Mouse (Mus musculus) liver, postnatal 0 days (tissue): ENCODE measurements around the gene Trpm8. TPM values are rescaled to one million over a fixed set of nuclear protein-coding genes. Genes with fewer than 3 reads are reported as not detected.

ENCODE experiments used
- ATAC-seq: fragments of 200-750 bp; cut with Nextera tagmentation; 2 replicates; pipeline ENCODE4 v1.8.0; 2017; ENCODE audit warnings: mild to moderate bottlenecking, moderate library complexity
- DNase-seq: peaks from one replicate; pipeline ENCODE4 v3.0.0-alpha.2; 2016
- H3K27ac ChIP-seq: fragments of 300-500 bp; sonication (generic); 2 replicates; pipeline ENCODE4 v1.5.1; 2014; ENCODE audit warnings: antibody characterized with exemption, moderate library complexity, mild to moderate bottlenecking, low read depth
- H3K27me3 ChIP-seq: fragments of 300-500 bp; sonication (generic); 2 replicates; pipeline ENCODE4 v1.6.1; 2014; ENCODE audit warnings: low read length, control low read depth, mixed read lengths; ENCODE audit not compliant: insufficient read depth
- H3K36me3 ChIP-seq: fragments of 300-500 bp; sonication (generic); replicated peaks from 2 replicates; pipeline ENCODE4 v1.6.1; 2014; ENCODE audit warnings: mild to moderate bottlenecking, control low read depth, low read length, moderate library complexity, mixed read lengths; ENCODE audit not compliant: insufficient read depth
- H3K4me1 ChIP-seq: fragments of 300-500 bp; sonication (generic); 2 replicates; pipeline ENCODE4 v1.6.1; 2014; ENCODE audit warnings: antibody characterized with exemption, mild to moderate bottlenecking, control low read depth; ENCODE audit not compliant: insufficient read depth
- H3K4me2 ChIP-seq: fragments of 300-500 bp; sonication (generic); 2 replicates; pipeline ENCODE4 v1.6.1; 2014; ENCODE audit warnings: low read depth, mild to moderate bottlenecking, low read length, moderate library complexity, mixed read lengths
- H3K4me3 ChIP-seq: fragments of 300-500 bp; sonication (generic); 2 replicates; pipeline ENCODE4 v1.5.1; 2014; ENCODE audit warnings: low read depth, low read length
- H3K9ac ChIP-seq: fragments of 300-500 bp; sonication (generic); replicated peaks from 2 replicates; pipeline ENCODE4 v1.6.1; 2014; ENCODE audit warnings: mild to moderate bottlenecking, moderate library complexity
- H3K9me3 ChIP-seq: fragments of 300-500 bp; sonication (generic); 2 replicates; pipeline ENCODE4 v1.6.1; 2016; ENCODE audit warnings: mild to moderate bottlenecking, control low read depth, low read length, mixed read lengths
- CTCF ChIP-seq: sonication (generic); IDR thresholded peaks from 2 replicates; pipeline ENCODE4 v1.5.1; 2016; ENCODE audit warnings: antibody characterized with exemption, low read depth
- EP300 ChIP-seq: IDR thresholded peaks from 2 replicates; pipeline ENCODE4 v1.6.1; 2016; ENCODE audit warnings: antibody characterized with exemption, low read depth, mild to moderate bottlenecking
- WGBS: fragments of 180-500 bp; shearing (Covaris S2); extraction: QIAGEN DNeasy Blood & Tissue Kit; methylation state at CpG from one replicate; pipeline ENCODE4 v1.1.7; 2014; ENCODE audit not compliant: insufficient replicate concordance; 5-methylcytosine and 5-hydroxymethylcytosine counted together
- polyA plus RNA-seq: library from polyadenylated mRNA; unstranded; fragments of >200 nt; fragmentation: Nextera tagmentation; extraction: Ambion mirVana; gene quantifications from 2 replicates; pipeline ENCODE4 v1.2.1, GENCODE M21; 2015

The Trpm8 gene
- not detected in 2 replicates for polyA plus RNA-seq

- Histone ChIP-seq H3K9ac (peak within 1 kb of the TSS; percentile 77), H3K36me3 (peaks cover 37% of the 10 kb centered on the region)
- WGBS: 1% methylated on average over 50 of the region's 50 CpGs
These were observed at the start of gene Trpm8, which contains the start of gene Hjurp for GRCm38 (mm10) chr1:88277098-88277817. Gene Trpm8 (plus strand): TSS chr1:88277661. Gene Hjurp (minus strand): TSS chr1:88277633.

DNA sequence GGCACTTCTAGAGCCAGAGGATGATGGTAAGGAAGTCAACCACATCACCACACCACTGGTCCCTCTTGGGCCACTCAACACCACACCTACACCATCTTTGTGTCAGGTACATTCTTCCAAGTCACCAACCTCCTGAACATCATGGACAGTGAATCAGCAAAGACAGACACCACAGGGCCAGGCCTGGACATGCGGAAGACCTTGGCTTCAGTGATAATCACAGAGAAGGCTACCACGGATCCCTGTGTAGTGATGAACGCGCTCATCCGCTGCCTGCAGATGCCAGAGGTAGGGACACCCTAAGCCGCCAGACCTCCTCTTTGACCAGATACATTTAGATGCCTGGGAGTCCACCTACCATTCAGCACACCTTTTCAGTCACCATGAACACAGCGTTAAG is 49.3 kb upstream of the Trpm8 start:
- Histone ChIP-seq H3K9ac (no peak overlapping the region), H3K36me3 (no peaks in the 10 kb centered on the region), H3K9me3 (peaks cover 14% of the 10 kb centered on the region), H3K27me3 (no peaks in the 10 kb centered on the region), H3K4me1 (no peaks in the 10 kb centered on the region), H3K4me3 (no peak overlapping the region), H3K27ac (no peak overlapping the region), H3K4me2 (no peak overlapping the region)
- DNase-seq: peak; percentile 26
- no peak for TF ChIP-seq EP300
- ATAC-seq: no peak
- 63% methylated on average over 7 of the region's 7 CpGs for WGBS

More at GRCm38 (mm10) chr1:88277098-88277817, at the start of gene Trpm8, which contains the start of gene Hjurp:
- DNase-seq (peak; percentile 100), ATAC-seq (peak; percentile 91)
- H3K4me3 ChIP-seq: peak within 1 kb of the TSS; percentile 66
- no peaks in the 10 kb centered on the region for H3K27me3 ChIP-seq
- TF ChIP-seq CTCF (no peak), EP300 (no peak)
- H3K9me3 ChIP-seq: no peaks in the 10 kb centered on the region
- H3K4me1 ChIP-seq: peaks cover 48% of the 10 kb centered on the region
- peak within 1 kb of the TSS; percentile 73 for H3K4me2 ChIP-seq
- peak within 1 kb of the TSS; percentile 90 for H3K27ac ChIP-seq

- WGBS: 72% methylated on average over 3 of the region's 3 CpGs
- Histone ChIP-seq H3K9ac (no peak overlapping the region), H3K4me2 (no peak overlapping the region), H3K27ac (no peak overlapping the region), H3K4me3 (no peak overlapping the region), H3K4me1 (no peaks in the 10 kb centered on the region), H3K36me3 (no peaks in the 10 kb centered on the region), H3K27me3 (no peaks in the 10 kb centered on the region), H3K9me3 (peaks cover 14% of the 10 kb centered on the region)
- DNase-seq (no peak), ATAC-seq (no peak)
- TF ChIP-seq EP300: no peak
- no peak for TF ChIP-seq CTCF
These were observed 47.9 kb upstream of the Trpm8 start for GRCm38 (mm10) chr1:88229566-88229965.

DNA sequence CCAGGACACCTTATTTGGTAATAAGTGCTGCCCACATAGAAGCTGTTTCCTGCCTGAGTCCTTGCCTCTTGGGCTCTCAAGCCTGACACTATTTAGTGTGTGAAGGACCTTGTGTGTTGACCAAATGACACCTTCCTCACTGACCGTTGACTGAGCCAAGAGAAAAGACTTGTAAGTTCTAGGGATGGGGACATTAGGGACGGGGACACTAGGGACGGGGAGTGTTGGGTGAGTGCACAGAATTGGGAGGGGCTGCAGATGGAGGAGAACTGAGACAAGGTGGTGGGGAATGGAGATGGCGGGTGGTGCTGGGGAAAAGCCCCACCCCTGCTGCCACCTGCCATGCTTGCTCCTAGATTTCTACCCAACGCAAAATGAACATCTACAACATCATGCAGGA is 47.5 kb upstream of the Trpm8 start:
- Histone ChIP-seq H3K9ac (no peak overlapping the region), H3K27me3 (no peaks in the 10 kb centered on the region), H3K27ac (no peak overlapping the region), H3K4me3 (no peak overlapping the region), H3K4me1 (no peaks in the 10 kb centered on the region), H3K4me2 (no peak overlapping the region), H3K9me3 (peaks cover 16% of the 10 kb centered on the region), H3K36me3 (no peaks in the 10 kb centered on the region)
- no peak for ATAC-seq
- TF ChIP-seq CTCF (no peak), EP300 (no peak)
- 75% methylated on average over 5 of the region's 5 CpGs for WGBS
- DNase-seq: no peak

GRCm38 (mm10) chr1:88230421-88230820 is 47.0 kb upstream of the Trpm8 start:
- 69% methylated on average over 7 of the region's 7 CpGs for WGBS
- Histone ChIP-seq H3K27ac (no peak overlapping the region), H3K4me1 (no peaks in the 10 kb centered on the region), H3K9ac (no peak overlapping the region), H3K36me3 (no peaks in the 10 kb centered on the region), H3K4me2 (no peak overlapping the region), H3K9me3 (peaks cover 21% of the 10 kb centered on the region), H3K27me3 (no peaks in the 10 kb centered on the region), H3K4me3 (no peak overlapping the region)
- no peak for ATAC-seq
- TF ChIP-seq EP300: no peak
- no peak for TF ChIP-seq CTCF
- no peak for DNase-seq

- Histone ChIP-seq H3K27me3 (no peaks in the 10 kb centered on the region), H3K9ac (no peak overlapping the region), H3K4me3 (no peak overlapping the region), H3K4me1 (no peaks in the 10 kb centered on the region), H3K9me3 (peaks cover 22% of the 10 kb centered on the region), H3K36me3 (no peaks in the 10 kb centered on the region), H3K4me2 (no peak overlapping the region), H3K27ac (no peak overlapping the region)
- ATAC-seq (no peak), DNase-seq (no peak)
- TF ChIP-seq EP300: no peak
- no peak for TF ChIP-seq CTCF
- WGBS: 65% methylated on average over 6 of the region's 6 CpGs
These were observed 46.3 kb upstream of the Trpm8 start for GRCm38 (mm10) chr1:88230981-88231802.
